Mouse (Mus musculus) megakaryocyte, adult 5-6 weeks (primary cell): ENCODE results near the gene Scnn1b. TPM values are rescaled to one million over a fixed set of nuclear protein-coding genes. Genes with fewer than 3 reads are reported as not detected.

Source experiments
- ATAC-seq: 2 replicates; pipeline ENCODE4 v1.8.0; 2016; ENCODE audit warnings: mild to moderate bottlenecking, inconsistent platforms; ENCODE audit not compliant: poor library complexity, severe bottlenecking
- total RNA-seq, 2 experiments: library from RNA; stranded (forward) in 1 of 2; stranded (reverse) in 1 of 2; fragments of 153-499, 151-499 nt in 1 of 2; fragments of 221-1000, 200-1000 nt in 1 of 2; gene quantifications; 2 replicates each; pipeline versions ENCODE4 v1.2.3 to v1.2.4; 2015 to 2017

The Scnn1b gene
- total RNA-seq (2015) (not detected in 2 replicates), total RNA-seq (2017) (not detected in 2 replicates)

DNA sequence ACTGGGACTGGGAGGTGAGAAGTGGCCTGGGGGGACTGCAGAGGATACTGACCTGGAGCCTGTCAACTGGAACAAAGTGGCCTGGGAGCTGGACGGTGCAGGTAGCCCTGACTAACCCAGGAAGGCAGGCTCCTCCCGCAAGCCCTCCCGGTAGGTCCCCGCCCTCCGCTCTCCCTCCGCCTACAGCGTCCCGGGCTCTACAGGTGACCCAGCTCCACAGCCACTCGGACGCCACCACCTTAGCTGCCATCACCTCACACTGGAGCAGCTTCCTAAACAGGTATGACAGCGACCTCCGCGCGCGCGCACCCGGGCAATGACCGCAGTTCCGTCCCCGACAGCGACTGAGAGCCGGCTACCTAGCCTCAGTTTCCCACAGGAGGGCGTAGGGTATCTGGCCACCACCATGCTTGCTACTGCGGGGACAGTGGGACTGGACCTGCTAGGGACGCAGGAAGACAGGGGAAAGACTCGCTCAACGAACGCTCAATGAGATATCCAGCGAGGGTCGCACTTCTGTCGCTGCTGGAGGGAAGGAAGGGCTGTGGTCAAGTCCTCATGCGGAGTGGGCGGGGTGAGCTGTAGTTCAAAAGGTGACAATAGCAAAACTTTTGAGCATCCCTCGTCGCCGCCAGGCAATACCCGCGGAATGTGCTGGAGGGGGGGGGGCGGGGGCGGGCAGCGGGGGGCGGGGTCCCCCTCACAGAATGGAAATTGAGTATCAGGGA lies at the start of gene Scnn1b:
TSS of gene Scnn1b (plus strand) at position 181 of the 728 bp plus-strand sequence.
- no peak for ATAC-seq

DNA sequence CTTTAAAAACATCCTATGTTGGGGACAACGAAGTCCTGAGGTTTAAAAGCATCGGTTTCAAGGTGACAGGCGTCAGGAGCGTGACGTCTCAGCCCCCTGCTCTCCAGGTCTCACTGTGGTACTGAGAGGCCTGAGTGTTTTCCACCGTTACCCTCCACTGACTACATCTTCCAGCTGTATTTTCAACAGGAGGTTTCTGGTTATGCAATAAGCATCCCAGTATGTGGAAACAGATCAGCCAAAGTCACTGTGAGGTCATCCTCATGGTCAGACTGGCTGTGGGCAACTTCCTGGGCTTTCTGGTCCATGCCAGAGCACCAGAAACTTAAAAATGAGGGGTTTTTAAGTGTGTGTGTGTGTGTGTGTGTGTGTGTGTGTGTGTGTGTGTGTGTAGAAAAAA lies 43.2 kb upstream of the Scnn1b start:
- no peak for ATAC-seq

DNA sequence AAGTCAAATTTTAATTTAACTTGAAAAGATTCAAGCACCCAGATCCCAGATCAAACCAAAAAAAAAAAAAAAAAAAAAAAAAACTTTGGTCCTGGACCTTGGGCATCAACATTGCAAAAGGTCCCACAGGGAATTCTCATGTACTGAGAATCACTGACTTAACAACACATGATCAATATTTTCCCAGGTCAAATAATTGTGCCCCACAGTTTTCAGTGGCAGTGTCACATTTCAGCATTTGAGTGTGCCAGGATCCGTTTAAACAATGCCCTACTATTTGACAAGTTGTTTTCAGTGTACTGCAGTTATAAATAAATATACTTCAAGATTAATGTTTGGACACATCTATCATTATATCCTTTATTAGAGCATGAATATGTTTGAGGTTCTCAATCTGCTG lies 36.4 kb upstream of the Scnn1b start:
- no peak for ATAC-seq

DNA sequence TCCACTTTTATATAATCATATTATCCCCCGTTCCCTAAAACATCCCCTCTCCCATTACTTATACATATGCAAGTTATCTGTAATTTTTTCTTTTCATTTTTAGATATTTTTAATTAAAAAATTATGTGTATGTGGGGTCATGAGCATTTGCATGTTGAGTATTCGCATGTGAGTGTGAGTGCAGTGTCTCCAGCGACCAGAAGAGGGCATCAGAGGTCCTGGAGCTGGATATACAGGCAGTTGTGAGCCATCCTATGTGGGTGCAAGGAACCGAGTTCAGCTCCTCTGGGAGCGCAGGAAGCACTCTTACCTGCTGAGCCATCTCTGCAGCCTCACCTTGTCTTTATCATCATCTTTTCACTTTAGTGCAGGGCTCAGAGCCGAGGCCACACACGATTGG lies 29.4 kb upstream of the Scnn1b start:
- no peak for ATAC-seq

DNA sequence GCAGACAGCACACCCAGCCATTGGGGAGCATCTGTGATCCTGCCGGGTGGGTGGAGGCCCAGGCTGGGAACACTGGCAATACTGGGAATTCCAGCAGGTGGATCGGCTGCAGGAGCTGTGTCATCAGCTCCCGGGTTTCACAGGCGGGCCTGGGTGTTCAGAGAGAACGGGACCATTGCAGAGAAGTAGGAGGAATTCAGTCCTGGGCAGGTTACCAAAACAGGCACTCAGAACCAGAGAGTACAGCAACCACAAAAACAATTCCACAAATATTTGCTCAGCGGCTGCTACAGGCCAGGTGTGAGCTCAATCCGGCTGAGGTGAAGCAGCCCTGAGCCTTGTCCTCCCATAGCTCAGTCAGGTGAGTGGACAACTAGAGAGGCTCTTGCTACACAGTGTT lies 28.0 kb upstream of the Scnn1b start:
- no peak for ATAC-seq

DNA sequence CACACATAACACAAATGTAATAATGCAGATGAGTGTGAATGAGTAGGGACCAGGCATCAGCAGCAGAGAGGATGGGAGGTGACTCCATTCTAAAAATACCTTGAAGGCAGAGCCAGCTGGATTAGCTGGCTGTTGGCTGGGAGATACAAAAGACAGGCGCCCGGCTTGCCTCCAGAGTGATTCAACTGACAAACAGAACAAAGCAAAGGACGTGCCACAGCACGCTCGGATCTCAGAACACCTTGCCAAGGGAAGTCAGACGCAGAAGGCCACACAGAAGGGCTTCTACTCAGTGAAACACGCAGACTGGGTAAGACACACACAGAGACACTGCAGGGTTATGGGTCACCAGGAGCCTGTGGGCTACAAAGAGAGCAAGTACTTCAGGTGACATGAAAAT lies 24.0 kb upstream of the Scnn1b start:
- no peak for ATAC-seq

DNA sequence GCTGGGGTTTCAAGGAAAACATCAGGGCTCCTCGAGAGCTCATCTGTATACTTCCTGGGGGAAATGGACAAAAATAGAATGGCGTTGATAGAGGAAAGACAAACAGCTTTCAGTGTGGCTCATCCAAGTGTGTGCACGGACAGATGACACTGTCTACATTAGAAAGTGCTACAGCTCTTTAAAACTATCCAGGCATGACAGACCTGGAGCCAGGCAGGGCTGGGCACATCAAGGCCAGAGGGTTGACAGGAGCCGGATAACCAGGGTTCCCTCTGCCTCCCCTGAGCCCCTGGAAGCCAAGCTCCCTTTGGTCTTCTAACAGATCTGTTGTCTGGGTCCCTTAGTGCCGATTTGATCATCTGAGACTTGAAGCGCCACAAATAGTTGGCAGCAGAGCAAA lies 22.6 kb upstream of the Scnn1b start:
- no peak for ATAC-seq

DNA sequence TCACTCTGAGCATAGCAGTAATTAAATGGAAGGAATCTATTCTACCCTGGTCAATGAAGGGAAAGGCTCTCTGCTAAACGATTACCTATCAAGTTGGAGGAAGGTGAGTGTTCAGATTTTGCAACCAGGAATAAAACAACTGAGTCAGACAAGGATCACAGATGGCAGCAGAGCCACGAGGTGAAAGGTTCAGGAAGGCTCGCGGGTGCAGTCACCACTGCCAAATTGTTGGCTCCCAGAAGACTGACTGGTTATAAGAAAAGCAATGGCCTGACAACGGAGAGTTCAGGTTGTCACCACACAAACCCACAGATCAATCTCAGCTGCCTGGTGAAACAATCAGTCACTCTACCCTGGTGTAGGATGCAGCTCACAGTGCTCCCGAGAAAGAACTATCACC lies 18.9 kb upstream of the Scnn1b start:
- ATAC-seq: no peak

DNA sequence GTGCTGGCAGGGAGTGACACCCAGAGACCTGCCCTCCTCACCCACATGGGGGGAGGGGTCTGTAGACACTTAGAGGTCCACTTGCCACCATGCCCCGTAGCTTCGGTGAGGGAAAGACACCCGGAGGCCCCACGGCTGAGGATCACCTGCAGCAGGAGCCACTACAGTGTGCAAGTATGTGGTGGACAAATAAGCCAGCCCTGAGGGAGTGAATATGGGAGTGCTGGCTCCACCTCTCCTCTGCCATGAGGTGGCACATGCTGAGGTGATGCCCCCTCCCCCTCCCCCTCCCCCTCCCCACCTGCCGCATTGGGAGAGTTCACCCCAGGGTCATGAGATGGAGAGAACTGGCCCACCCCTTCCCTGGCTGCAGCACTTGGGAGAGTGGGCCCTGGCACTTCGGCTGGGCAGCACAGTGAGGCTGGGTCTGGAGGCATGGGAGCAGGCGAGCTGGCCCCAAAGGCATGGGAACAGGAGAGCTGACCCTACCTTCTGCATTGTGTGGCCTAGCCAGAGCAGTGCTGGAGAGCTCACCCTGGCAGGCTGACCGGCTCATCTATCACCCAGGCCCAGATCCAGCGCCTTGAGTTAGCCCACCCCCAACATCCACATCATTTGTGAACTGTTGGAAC lies 16.2 kb upstream of the Scnn1b start:
- ATAC-seq: no peak

DNA sequence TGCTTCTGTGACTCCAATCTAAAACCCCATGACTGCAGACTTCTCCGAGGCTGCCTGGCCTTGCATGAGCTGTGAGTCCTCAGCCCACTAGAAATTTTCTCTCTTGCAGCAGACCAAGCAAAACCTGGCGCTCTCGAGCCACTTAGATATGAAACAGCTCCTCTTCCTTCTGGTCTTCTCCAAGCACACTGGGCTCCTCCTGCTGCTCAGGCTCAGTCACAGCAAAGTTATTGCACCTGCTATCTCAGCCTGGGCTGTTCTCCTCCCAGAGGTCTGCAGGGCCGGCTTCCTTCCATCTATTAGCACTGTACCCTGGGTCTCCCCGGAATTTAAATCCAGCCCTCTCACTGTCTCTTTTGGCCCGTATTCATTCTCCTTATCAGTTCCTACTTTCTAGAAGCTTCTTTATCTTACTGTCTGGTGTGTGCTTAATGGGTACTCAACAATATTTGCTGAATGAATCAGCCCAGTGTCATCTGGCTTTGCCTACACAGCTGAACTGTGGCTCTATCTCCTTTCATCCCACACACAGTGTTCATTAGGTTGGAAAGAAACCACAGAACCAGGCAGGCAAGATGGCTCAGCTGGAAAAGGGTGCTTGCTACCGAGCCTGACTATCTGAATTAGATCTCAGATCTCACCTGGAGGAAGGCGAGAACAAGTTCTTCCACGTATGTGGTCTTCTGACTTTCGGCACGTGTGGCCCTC lies 7.5 kb upstream of the Scnn1b start:
- ATAC-seq: no peak

DNA sequence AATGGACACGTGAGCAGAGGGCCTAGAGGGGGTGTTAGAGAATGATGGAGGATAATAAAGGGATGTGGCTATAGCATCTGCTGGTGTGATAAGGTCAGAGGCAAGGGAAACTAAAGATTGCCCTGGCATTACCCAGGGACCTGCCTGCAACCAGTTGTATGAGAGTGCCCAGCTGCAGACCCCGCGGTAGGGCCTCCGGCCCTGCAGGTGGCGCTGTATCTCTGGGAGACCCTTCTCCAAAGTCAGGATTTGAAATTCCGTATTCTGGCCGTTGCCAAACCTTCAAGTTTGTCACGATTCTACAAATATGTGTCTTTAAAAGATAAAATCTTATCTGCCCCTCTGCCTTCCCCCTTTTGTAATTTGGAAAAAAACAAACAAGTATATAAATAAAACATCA lies 5.9 kb upstream of the Scnn1b start:
- no peak for ATAC-seq

DNA sequence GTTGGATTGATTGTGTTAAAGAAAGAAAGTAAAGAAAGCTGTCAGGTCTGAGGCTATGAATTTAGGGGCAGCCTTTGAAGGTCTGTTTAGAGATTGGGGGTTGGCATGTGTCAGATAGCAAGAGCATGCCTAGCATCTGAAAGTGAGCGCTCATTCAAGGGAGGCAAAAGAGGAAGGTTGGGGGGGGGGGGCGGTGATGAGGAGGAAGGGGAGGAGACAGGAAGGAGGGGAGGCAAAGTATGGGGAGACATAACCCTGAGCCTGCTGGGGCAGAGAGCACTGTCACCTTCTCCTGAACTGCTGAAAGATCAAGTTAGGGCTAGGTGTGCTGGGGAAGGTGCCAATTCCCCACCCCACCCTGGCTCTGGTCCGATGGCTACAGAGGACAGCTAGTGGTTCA lies 6.8 kb downstream of the Scnn1b start:
- ATAC-seq: no peak

DNA sequence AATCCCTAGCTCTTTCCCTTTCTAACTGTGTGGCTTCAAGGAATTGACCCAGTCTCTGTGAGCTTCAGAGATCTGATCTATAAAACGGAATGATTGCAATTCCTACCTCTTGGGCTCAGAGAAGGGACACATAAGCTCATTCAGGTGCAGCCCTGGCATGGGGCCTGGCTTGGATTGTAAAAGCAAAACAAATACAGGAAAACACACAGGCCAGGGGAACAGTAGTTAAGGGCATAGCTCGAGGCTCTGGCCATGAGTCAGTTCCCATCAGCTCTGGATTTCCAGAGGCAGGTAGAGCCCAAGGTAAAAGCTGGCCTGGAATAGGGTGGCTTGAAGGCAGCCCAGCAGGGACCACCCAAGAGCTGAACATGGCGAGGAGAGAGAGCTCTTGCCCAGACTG lies 9.2 kb downstream of the Scnn1b start:
- ATAC-seq: no peak

DNA sequence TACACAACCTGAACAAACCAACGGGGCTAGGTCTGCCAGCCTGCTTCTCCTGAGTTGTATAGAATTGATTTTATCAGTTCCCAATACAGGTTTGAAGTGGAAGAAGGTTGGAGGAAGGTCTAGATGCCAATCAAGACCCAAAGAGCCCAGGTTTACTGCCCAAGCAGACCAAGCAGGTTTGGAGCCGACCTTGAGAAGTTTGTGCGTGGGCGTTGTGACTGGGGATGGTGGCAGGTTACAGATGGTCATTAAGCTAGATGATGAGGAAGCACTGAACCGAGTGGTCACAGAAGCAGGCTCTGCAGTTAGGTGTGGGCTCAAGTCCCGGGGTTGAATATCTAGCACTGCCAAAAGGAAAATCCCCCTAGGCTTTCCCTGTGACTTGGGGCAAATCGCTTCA lies 9.9 kb downstream of the Scnn1b start:
- no peak for ATAC-seq

DNA sequence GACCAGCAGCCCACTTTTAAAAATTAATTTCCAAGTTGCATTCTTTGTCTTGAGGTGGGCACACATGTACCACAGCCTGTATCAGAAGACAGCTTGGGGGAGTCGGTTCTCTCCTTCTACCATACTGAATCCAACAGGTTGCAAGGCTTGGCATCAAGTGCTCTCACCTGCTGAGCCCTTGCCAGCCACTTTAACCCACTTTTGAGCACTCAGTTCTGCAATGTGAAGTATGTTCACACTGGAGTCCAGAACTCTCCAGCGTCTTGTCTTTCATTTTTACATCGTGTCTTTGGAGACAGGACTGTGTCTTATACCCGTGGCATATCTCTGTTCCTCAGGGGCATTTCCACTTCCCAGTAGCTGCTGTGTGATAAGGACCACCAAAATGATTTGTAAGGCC lies 15.4 kb downstream of the Scnn1b start:
- no peak for ATAC-seq

DNA sequence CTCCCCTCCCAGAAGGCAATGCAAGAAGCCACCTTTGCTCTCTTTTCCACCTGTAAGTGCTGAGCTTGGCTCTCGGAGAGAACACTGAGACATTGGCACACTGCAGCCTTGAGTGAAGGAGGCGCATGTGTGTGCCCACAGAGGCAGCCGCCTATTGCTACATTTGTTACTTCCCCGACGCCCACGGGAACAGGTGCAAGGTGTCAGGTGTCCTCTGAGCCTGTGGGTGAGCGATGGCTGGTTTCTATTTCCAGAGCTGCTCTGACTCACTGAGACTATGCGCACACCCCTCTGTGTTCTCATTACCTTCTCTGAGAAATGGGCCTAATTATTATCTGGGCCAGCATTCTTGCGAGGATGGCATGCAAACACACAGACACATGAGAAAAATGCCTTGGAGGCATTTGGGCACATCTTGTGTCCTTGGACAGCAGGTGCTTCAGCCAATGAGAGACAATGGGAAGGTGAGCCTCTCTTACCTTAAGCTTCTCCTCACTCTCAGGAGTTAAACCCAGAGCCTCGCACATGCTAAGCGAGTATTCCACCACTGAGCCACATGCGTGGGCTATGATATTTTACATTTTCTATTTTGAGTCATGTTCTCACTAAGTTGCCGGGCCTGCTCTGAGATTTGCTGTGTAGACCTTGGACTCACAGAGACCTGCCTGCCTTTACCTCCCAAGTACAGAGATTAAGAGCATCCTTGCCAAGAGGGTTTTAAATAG lies 26.0 kb downstream of the Scnn1b start:
- ATAC-seq: no peak

DNA sequence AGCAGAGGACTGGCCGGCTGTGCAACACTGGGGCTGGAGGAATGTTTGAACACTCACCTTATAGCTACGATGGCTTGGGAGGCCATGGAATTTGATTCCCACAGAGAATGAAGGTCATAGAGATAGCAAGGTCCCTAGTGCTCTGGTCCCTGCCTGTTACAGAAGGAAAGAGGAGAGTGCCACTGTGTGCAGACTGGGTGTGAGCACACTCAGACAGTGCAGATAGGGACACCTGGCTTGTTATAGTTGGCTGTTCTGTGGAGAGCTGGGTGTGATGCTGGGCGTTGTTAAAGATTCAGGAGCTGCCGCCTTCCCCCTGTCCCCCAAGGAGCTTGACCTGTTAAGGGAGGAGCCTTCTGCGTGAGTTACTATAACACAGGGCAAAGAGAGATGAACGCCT lies 31.9 kb downstream of the Scnn1b start:
- no peak for ATAC-seq

DNA sequence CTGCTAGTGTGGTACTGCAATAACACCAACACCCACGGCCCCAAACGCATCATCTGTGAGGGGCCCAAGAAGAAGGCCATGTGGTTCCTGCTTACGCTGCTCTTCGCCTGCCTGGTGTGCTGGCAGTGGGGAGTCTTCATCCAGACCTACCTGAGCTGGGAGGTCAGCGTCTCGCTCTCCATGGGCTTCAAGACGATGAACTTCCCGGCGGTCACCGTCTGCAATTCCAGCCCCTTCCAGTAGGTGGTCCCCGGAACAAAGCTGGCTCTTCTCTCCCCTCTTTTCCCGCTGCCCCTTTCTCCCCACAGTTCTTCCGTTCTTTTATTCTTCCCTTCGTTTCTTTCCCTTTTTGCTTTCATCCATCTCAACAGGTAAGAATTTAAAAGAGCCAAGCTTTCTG lies 34.5 kb downstream of the Scnn1b start:
- peak; percentile 59; the same call in 1 of the 2 replicates for ATAC-seq

DNA sequence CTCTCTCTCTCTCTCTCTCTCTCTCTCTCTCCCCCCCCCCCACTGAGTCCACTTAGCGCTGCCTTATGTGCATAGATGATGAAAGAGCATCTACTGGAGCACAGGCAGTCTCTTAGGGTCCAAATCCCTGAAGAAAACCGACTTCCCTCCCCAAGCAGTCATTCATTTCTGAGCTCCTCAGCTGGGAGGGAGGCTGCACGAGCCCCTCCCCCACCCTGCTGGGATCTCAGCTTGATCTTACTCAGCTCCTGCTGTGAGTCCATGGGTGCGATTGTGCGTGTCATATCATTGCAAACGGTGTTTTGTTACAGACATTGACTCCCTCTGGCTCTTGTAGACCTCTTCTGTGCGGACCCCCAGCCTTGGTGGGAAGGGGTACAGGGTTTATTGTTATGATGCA lies 35.1 kb downstream of the Scnn1b start:
- ATAC-seq: no peak

DNA sequence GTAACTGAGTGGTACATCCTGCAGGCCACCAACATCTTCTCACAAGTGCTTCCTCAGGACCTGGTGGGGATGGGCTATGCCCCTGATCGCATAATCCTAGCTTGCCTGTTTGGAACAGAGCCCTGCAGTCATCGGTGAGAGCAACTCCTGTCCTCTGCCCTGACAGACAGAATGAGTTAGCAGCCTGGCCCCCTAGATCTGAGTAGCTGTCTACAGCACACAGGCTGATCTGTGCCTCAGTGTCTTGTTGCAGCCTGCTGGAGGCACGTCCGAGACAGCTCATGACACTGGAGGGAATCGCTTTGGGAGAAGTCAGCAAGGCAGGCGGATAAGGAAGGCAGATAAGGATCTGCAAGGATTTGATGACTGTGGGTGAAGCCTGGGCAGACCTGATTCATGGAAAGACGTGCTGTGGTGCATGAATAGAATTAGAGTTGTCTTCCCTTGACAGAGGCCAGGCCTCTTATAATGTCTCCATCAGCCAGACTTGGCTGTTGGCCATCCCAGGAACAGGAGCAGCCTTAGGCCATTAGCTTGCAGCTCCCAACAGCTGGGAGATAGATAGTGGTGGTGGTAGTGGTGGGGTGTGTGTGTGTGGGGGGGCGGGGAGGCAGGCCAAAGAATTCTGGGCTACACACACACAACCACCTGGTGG lies 38.0 kb downstream of the Scnn1b start:
- no peak for ATAC-seq

DNA sequence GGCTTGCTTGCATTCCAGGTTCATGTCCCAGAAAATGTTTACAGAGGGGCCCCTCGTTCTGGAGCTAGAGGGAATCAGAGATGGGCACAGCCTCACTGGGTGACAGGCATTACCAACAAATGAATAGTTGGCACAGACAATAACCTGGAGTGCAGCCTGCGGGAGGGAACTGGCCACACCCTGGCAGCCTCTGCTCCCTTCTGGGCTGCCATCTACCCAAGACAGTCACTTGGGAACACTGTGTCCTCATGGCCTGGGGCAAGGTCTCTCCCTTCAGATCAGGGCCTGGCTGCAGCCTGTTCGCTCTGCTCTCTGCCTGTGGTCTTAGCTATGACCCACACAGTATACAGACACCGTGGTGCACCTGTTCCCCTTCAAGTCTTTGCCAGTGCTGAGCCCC lies 42.0 kb downstream of the Scnn1b start:
- no peak for ATAC-seq
